Mouse (Mus musculus): Measurements from ENCODE around the gene Sox6.

DNA sequence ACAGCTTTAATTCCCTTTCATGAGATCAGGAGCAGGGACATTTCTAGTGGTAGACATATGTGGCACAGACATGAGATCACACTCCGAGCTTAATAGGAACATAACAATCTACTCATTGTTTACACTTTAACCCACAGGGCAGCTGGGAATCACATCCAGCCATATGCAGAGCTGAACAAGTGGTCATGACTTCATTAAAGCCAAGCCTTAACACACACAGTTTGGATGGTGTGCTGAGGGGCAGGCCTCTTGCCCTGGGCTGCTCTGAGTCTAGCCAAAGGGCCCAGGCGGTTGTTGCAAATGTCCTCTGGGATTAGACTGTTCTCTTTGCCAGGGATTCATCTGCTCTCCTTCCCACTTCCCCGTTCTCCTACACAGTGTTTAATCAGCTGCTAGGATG is 204.9 kb downstream of the Sox6 start:
- TF ChIP-seq POLR2A (IDR thresholded peaks at IDR 0.05; ENCODE audit: borderline replicate concordance, insufficient read depth, low read length), result no peak
- TF ChIP-seq CTCF (IDR thresholded peaks at IDR 0.05; ENCODE audit: borderline replicate concordance, insufficient read depth, low read depth, low read length), result no peak

Measured in cerebellum, adult 2 months (tissue).